Mouse (Mus musculus): ENCODE results near the gene Rock2. TPM values are rescaled to one million over a fixed set of nuclear protein-coding genes. Genes with fewer than 3 reads are reported as not detected.

Rock2 gene
- total and polyA plus RNA-seq, 3 experiments: 11.2 to 80.2 (median 78.0) TPM

- H3K79me2 ChIP-seq (replicated peaks; ENCODE audit: control insufficient read depth, insufficient read depth, low read length): no peaks in the 10 kb centered on the region
- peak overlapping the region; percentile 9; the same call in 1 of the 2 replicates for H3K27ac ChIP-seq
- H3K36me3 ChIP-seq (ENCODE audit: control insufficient read depth, insufficient read depth, low read length): no peaks in the 10 kb centered on the region
- WGBS: 77% methylated on average over 7 of the region's 7 CpGs
- H3K9ac ChIP-seq (ENCODE audit: low read depth, low read length): no peak overlapping the region
- DNase-seq: no peak
- H3K4me1 ChIP-seq (ENCODE audit: control insufficient read depth, insufficient read depth, low read length): peaks cover 40% of the 10 kb centered on the region
- no peak for TF ChIP-seq EP300 (IDR thresholded peaks at IDR 0.05; ENCODE audit: insufficient read depth, low read depth, low read length)
- no peaks in the 10 kb centered on the region for H3K27me3 ChIP-seq (ENCODE audit: control insufficient read depth, insufficient read depth, low read length)
- H3K4me3 ChIP-seq: no peak overlapping the region
- intact Hi-C loops (cut with DNase I): no loop called here
These were observed 21.1 kb upstream of the Rock2 start for GRCm38 (mm10) chr12:16873549-16873948.

DNA sequence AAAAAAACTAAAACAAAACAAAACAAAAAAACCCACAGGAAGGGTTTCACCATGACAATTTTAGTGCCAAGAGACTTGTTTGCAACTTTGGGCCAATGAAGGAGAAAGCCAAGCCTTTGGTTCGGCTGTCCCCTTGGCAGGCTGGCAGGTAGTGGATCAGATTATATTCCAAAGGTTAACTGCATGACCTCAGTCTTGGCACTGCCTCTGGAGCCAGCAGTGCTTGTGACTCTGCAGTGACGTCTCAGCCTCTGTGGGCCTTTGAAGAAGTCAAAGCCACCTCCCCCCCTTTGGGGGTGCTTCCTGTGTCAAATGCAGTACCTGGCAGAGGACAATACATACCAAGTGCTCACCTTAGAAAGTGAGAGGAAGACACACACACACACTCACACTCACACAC is 20.6 kb upstream of the Rock2 start:
- peak; percentile 49 to 55 for DNase-seq
- 14% methylated on average over 2 of the region's 2 CpGs for WGBS
- Histone ChIP-seq H3K27ac (peak overlapping the region; percentile 9; the same call in 1 of the 2 replicates), H3K27me3 (ENCODE audit: control insufficient read depth, insufficient read depth, low read length) (no peaks in the 10 kb centered on the region), H3K9ac (ENCODE audit: low read depth, low read length) (no peak overlapping the region), H3K79me2 (replicated peaks; ENCODE audit: control insufficient read depth, insufficient read depth, low read length) (no peaks in the 10 kb centered on the region), H3K4me3 (no peak overlapping the region), H3K36me3 (ENCODE audit: control insufficient read depth, insufficient read depth, low read length) (no peaks in the 10 kb centered on the region), H3K4me1 (ENCODE audit: control insufficient read depth, insufficient read depth, low read length) (peaks cover 36% of the 10 kb centered on the region)
- intact Hi-C loops (cut with DNase I): loop anchor here (2.0 kb wide), 1 partner anchor 19 kb away; no protein-coding TSS in a partner anchor
- TF ChIP-seq EP300 (IDR thresholded peaks at IDR 0.05; ENCODE audit: insufficient read depth, low read depth, low read length): 0 out of 2 replicates have a peak, but pooled peaks have one; percentile 15
- TF ChIP-seq CTCF (IDR thresholded peaks at IDR 0.05): no peak
- TF ChIP-seq POLR2A (IDR thresholded peaks at IDR 0.05; ENCODE audit: insufficient read depth, low read depth, low read length): no peak

- no peaks in the 10 kb centered on the region for H3K36me3 ChIP-seq (ENCODE audit: control insufficient read depth, insufficient read depth, low read length)
- DNase-seq: no peak
- no peak for TF ChIP-seq CTCF (IDR thresholded peaks at IDR 0.05)
- TF ChIP-seq EP300 (IDR thresholded peaks at IDR 0.05; ENCODE audit: insufficient read depth, low read depth, low read length): no peak
- TF ChIP-seq POLR2A (IDR thresholded peaks at IDR 0.05; ENCODE audit: insufficient read depth, low read depth, low read length): no peak
- peak overlapping the region; percentile 18; the same call in 1 of the 2 replicates for H3K27ac ChIP-seq
- no peak overlapping the region for H3K4me3 ChIP-seq
- H3K4me1 ChIP-seq (ENCODE audit: control insufficient read depth, insufficient read depth, low read length): peaks cover 28% of the 10 kb centered on the region
- 43% methylated on average over 4 of the region's 4 CpGs for WGBS
- intact Hi-C loops (cut with DNase I): loop anchor here (2.0 kb wide), 1 partner anchor 18 kb away; no protein-coding TSS in a partner anchor
- no peaks in the 10 kb centered on the region for H3K27me3 ChIP-seq (ENCODE audit: control insufficient read depth, insufficient read depth, low read length)
- no peaks in the 10 kb centered on the region for H3K79me2 ChIP-seq (replicated peaks; ENCODE audit: control insufficient read depth, insufficient read depth, low read length)
- H3K9ac ChIP-seq (ENCODE audit: low read depth, low read length): no peak overlapping the region
These were observed 19.4 kb upstream of the Rock2 start for GRCm38 (mm10) chr12:16875269-16875668.

- WGBS: 49% methylated on average over 7 of the region's 7 CpGs
- H3K4me3 ChIP-seq: no peak overlapping the region
- no peaks in the 10 kb centered on the region for H3K79me2 ChIP-seq (replicated peaks; ENCODE audit: control insufficient read depth, insufficient read depth, low read length)
- H3K27ac ChIP-seq: peak overlapping the region; percentile 18; the same call in 1 of the 2 replicates
- H3K36me3 ChIP-seq (ENCODE audit: control insufficient read depth, insufficient read depth, low read length): no peaks in the 10 kb centered on the region
- H3K9ac ChIP-seq (ENCODE audit: low read depth, low read length): 0 out of 2 replicates have a peak overlapping the region, but pooled peaks have one; percentile 12
- DNase-seq: no peak
- no peaks in the 10 kb centered on the region for H3K27me3 ChIP-seq (ENCODE audit: control insufficient read depth, insufficient read depth, low read length)
- TF ChIP-seq EP300 (IDR thresholded peaks at IDR 0.05; ENCODE audit: insufficient read depth, low read depth, low read length): no peak
- no peak for TF ChIP-seq CTCF (IDR thresholded peaks at IDR 0.05)
- no peak for TF ChIP-seq POLR2A (IDR thresholded peaks at IDR 0.05; ENCODE audit: insufficient read depth, low read depth, low read length)
- intact Hi-C loops (cut with DNase I): loop anchor here (2.0 kb wide), 1 partner anchor 17 kb away; no protein-coding TSS in a partner anchor
- H3K4me1 ChIP-seq (ENCODE audit: control insufficient read depth, insufficient read depth, low read length): peaks cover 24% of the 10 kb centered on the region
These were observed 19.0 kb upstream of the Rock2 start for GRCm38 (mm10) chr12:16875678-16876077.

DNA sequence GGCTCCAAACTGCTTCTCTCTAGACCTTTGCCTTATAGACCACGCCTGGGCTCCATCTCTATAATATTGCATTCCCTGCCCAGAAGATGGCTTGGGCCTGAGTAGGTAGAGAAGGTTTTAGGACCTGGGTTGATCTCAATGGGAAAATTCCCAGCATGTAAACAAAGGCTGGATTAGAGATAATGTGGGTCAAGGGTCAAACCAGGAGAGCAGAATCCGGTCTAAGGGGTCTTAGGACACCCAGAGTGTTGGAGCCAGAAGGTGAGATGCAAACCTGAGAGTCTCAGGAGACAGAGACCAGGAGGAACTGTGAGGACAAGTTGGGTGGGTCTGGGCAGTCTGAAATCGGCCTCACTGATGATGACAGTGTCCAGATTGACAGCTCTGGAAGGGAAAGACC is 18.0 kb upstream of the Rock2 start:
- H3K9ac ChIP-seq (ENCODE audit: low read depth, low read length): no peak overlapping the region
- TF ChIP-seq EP300 (IDR thresholded peaks at IDR 0.05; ENCODE audit: insufficient read depth, low read depth, low read length): no peak
- no peak for TF ChIP-seq POLR2A (IDR thresholded peaks at IDR 0.05; ENCODE audit: insufficient read depth, low read depth, low read length)
- no peak for TF ChIP-seq CTCF (IDR thresholded peaks at IDR 0.05)
- H3K27ac ChIP-seq: peak overlapping the region; percentile 72
- DNase-seq: no peak
- H3K4me1 ChIP-seq (ENCODE audit: control insufficient read depth, insufficient read depth, low read length): peaks cover 23% of the 10 kb centered on the region
- no peaks in the 10 kb centered on the region for H3K79me2 ChIP-seq (replicated peaks; ENCODE audit: control insufficient read depth, insufficient read depth, low read length)
- no peaks in the 10 kb centered on the region for H3K27me3 ChIP-seq (ENCODE audit: control insufficient read depth, insufficient read depth, low read length)
- WGBS: 53% methylated on average over 3 of the region's 3 CpGs
- intact Hi-C loops (cut with DNase I): no loop called here
- H3K36me3 ChIP-seq (ENCODE audit: control insufficient read depth, insufficient read depth, low read length): no peaks in the 10 kb centered on the region
- H3K4me3 ChIP-seq: no peak overlapping the region

- no peak overlapping the region for H3K4me3 ChIP-seq
- no peaks in the 10 kb centered on the region for H3K27me3 ChIP-seq (ENCODE audit: control insufficient read depth, insufficient read depth, low read length)
- no peaks in the 10 kb centered on the region for H3K79me2 ChIP-seq (replicated peaks; ENCODE audit: control insufficient read depth, insufficient read depth, low read length)
- H3K36me3 ChIP-seq (ENCODE audit: control insufficient read depth, insufficient read depth, low read length): no peaks in the 10 kb centered on the region
- TF ChIP-seq EP300 (IDR thresholded peaks at IDR 0.05; ENCODE audit: insufficient read depth, low read depth, low read length) (no peak), CTCF (IDR thresholded peaks at IDR 0.05) (no peak), POLR2A (IDR thresholded peaks at IDR 0.05; ENCODE audit: insufficient read depth, low read depth, low read length) (no peak)
- WGBS: 34% methylated on average over 5 of the region's 5 CpGs
- H3K9ac ChIP-seq (ENCODE audit: low read depth, low read length): no peak overlapping the region
- no peak for DNase-seq
- intact Hi-C loops (cut with DNase I): no loop called here
- H3K4me1 ChIP-seq (ENCODE audit: control insufficient read depth, insufficient read depth, low read length): peaks cover 23% of the 10 kb centered on the region
- H3K27ac ChIP-seq: peak overlapping the region; percentile 72
These were observed 17.6 kb upstream of the Rock2 start for GRCm38 (mm10) chr12:16877141-16877540.
